Mouse (Mus musculus): ENCODE results near the gene Rangap1.

- no peak for TF ChIP-seq CTCF (IDR thresholded peaks at IDR 0.05; ENCODE audit: low read depth, low read length)
- no peak for TF ChIP-seq EP300 (IDR thresholded peaks at IDR 0.05; ENCODE audit: insufficient read depth, low read depth, low read length)
- TF ChIP-seq POLR2A (IDR thresholded peaks at IDR 0.05; ENCODE audit: insufficient read depth, low read length) = no peak
These were observed 20.3 kb upstream of the Rangap1 start for GRCm38 (mm10) chr15:81765651-81766050.
